Mouse (Mus musculus) mature B cell (primary cell): ENCODE measurements around the gene Zfp750.

Source experiments
- in situ Hi-C: fragments of 300-500 bp; cut with MboI; formaldehyde crosslinking; loops from 2 replicates; pipeline ENCODE4 v1.14.3; 2019

Zfp750 gene

GRCm38 (mm10) chr11:121542471-121542870 is 23.3 kb upstream of the Zfp750 start:
- in situ Hi-C loops: no loop called here

- in situ Hi-C loops: no loop called here
Observed at GRCm38 (mm10) chr11:121536528-121536927, 17.4 kb upstream of the Zfp750 start.

GRCm38 (mm10) chr11:121529747-121530146 is 10.6 kb upstream of the Zfp750 start:
- in situ Hi-C loops: no loop called here

- in situ Hi-C loops: no loop called here
Observed at GRCm38 (mm10) chr11:121524191-121524590, 5.1 kb upstream of the Zfp750 start.

- in situ Hi-C loops: no loop called here
Observed at GRCm38 (mm10) chr11:121522156-121522762, 3.1 kb upstream of the Zfp750 start.

GRCm38 (mm10) chr11:121520761-121521160 is 1.6 kb upstream of the Zfp750 start:
- in situ Hi-C loops: no loop called here

GRCm38 (mm10) chr11:121519703-121520102 is 570 bp upstream of the Zfp750 start:
- in situ Hi-C loops: no loop called here

- in situ Hi-C loops: no loop called here
Observed at GRCm38 (mm10) chr11:121517687-121518465, 1.3 kb downstream of the Zfp750 start.

- in situ Hi-C loops: no loop called here
Observed at GRCm38 (mm10) chr11:121516906-121517305, 2.2 kb downstream of the Zfp750 start.

- in situ Hi-C loops: no loop called here
Observed at GRCm38 (mm10) chr11:121515996-121516395, 3.1 kb downstream of the Zfp750 start.

- in situ Hi-C loops: no loop called here
Observed at GRCm38 (mm10) chr11:121512896-121513572, 6.1 kb downstream of the Zfp750 start.

GRCm38 (mm10) chr11:121510512-121511246 is 8.5 kb downstream of the Zfp750 start:
- in situ Hi-C loops: no loop called here

- in situ Hi-C loops: no loop called here
Observed at GRCm38 (mm10) chr11:121508478-121508877, 10.7 kb downstream of the Zfp750 start.

GRCm38 (mm10) chr11:121502000-121502860 is 16.9 kb downstream of the Zfp750 start:
- in situ Hi-C loops: no loop called here

- in situ Hi-C loops: no loop called here
Observed at GRCm38 (mm10) chr11:121501525-121501924, 17.6 kb downstream of the Zfp750 start.

GRCm38 (mm10) chr11:121500595-121500994 is 18.5 kb downstream of the Zfp750 start:
- in situ Hi-C loops: no loop called here

- in situ Hi-C loops: no loop called here
Observed at GRCm38 (mm10) chr11:121490651-121491050, 28.5 kb downstream of the Zfp750 start.

- in situ Hi-C loops: no loop called here
Observed at GRCm38 (mm10) chr11:121485882-121486281, 33.3 kb downstream of the Zfp750 start.

- in situ Hi-C loops: no loop called here
Observed at GRCm38 (mm10) chr11:121481129-121481528, 38.0 kb downstream of the Zfp750 start.

GRCm38 (mm10) chr11:121479476-121480203 is 39.5 kb downstream of the Zfp750 start:
- in situ Hi-C loops: no loop called here
